Mouse (Mus musculus) brain, embryonic 18.5 days (tissue): ENCODE results near the gene Kcne4.

Experiments
- DNase-seq: peaks from one replicate; pipeline ENCODE4 v3.0.0-alpha.2; 2012; ENCODE audit warnings: low read depth, low spot score

Gene Kcne4

DNA sequence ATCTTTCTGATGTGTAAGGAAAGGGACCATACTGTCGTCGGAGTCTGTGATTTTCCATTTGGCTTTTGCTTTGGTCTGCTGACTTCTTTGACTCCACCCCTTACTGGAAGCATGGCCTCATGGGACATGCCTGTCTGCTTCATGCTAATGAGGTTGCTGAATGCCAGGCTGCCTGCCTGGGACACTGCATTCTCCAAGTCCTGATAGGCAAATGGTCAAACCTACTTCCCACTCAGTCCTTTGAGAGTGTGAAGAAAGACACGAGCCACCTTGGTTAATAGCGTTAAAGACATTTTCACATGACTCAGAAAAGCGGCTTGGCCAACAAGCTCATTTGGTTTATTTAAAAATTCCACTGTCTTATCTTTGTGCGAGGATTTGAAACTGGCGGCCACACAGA lies 43.5 kb downstream of the Kcne4 start:
- no peak for DNase-seq

DNA sequence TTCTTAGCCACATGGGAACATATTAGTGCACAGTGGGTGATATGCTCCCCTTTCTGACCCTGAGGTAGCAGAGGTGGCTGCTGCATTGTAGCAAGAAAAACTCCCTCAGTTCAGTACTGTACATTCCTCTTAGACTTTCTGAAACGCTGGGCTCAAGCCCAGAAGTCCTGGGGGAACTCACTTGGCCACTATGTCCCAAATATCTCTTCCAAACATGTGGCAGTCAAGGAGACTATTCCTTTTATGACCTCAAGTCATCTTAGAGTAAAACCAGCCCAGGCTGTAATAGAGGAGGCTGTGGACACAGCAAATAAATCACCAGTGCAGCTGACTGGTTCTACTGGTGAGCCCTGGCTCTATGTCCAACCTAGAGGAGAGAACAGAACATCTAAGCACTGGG lies 45.7 kb downstream of the Kcne4 start:
- DNase-seq: no peak

DNA sequence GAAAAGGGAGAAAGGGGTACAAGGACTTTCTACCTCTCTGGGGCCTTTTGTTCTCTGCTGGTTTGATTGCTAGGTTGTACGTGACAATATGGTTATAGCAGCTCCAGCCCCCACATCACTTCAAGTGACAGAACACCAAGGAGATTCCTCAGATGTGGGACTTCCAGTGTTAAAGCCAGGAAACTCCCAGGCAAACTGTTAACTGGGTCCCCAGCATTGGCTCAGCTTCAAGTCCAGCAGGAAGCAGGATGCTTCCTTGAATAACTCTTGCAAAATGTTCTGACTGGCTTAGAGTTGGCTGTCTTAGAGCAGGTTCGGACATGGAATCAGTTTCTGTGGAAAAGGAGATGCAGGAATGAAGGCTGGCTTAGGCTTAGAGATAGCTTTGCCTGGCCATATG lies 47.3 kb downstream of the Kcne4 start:
- DNase-seq: no peak

DNA sequence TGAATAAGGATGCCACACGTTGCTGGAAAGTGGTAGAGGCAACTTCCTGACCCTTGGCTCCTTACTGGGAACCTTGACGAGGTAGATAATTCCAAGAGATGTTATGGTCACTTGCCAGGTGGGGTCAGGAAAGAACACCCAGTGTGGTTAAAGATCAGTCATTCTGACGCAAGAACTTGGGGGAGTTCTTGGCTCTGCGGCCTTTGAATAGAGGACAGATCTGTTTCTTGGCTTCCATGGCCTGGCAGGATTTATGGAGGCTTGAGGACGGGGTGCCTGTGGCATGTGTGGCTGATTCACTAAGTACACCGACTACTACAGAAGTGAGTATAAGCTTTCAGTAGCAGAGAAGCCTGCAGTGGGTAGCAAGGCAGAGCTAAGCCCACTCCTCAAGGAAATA lies 47.8 kb downstream of the Kcne4 start:
- DNase-seq: no peak

DNA sequence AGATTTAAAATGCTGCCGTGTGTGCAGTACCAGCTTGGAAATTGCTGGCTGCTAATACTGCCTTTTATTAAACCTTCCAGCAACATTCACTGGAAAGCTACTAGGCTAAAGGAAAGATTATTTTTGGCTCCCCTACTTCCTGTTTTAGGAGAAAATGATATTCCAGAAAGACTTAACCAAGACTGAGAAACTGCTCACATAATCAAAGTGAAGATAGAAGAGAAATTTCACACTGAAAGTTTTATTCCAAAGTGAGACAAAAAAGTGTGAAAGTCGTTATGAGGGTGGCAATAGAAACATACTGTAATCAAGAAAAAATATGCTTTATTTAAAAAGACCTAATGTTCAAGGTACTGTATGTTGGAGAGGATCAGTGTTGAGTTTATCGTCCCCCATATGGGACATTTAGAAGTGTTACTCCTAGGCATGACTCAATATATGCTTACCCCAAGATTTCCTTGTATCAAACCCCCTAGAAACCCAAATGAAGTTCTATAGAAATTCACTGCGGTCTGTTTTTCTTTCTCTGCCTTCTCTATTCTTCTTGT lies 48.3 kb downstream of the Kcne4 start:
- no peak for DNase-seq

DNA sequence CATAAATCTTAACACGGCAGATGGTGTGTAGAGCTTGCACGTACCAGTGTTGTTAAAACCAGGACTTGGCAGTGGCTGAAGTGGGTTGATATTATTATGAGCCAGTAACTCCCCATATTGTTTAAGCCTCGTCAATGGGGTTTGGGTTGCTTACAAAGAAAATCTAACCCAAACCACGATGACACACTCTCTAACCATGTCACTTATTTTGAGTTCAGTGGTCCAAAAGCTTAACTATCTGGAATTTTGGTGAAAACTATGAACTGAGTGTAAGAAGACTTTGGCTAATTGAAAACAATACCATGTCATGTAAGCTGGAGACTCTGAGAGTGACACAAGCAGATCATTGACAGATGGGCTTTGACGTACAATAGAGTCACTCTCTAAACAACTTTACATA lies 49.4 kb downstream of the Kcne4 start:
- DNase-seq: no peak

DNA sequence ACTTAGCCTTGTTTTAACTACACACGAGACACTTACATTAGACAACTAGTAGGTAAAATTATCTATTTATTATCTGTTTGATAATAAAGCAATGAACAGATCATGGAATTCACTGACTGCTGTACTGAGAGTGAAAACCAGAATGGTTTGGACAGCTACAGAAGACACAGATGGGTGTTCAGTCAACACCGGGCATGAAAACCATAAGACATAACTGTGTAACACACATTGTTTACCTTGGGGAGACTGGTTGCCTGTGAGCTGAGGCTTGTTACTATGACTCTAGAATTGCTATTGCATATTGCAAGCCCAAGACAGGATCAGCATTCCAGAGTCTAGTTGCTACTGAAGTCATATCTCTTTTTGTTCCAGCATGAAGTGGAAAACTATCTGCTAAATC lies 49.9 kb downstream of the Kcne4 start:
- DNase-seq: no peak
